Mouse (Mus musculus): ENCODE results near the gene Zfp324. TPM values are rescaled to one million over a fixed set of nuclear protein-coding genes. Genes with fewer than 3 reads are reported as not detected.
A peak's percentile ranks its signal among the peaks of the same experiment; 100 is the strongest.

Gene Zfp324
- polyA plus RNA-seq, 1 experiment from 2014 or later = 15.9 TPM

DNA sequence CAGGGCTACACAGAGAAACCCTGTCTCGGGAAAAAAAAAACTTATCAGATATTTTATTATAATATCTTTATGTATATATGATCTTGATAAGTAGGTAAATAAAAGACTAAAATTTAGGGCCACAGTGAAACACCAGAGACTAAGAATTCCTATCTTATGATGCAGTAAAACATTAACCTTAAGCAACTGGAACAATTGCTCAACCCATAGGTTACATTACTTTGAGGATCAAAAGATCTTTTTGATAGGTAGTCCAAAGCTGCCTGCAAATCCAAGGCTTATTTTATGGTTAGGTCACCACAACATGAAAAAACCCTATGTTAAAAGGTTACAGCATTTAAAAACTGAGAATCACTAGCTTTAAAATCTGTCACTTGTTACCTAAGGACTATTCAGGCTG lies 35.9 kb downstream of the Zfp324 start:
- ATAC-seq (replicated peaks) = no peak
- H3K27ac ChIP-seq (replicated peaks) = no peak overlapping the region
- no peaks in the 10 kb centered on the region for H3K27me3 ChIP-seq
- no peak overlapping the region for H3K4me3 ChIP-seq
- no peaks in the 10 kb centered on the region for H3K9me3 ChIP-seq
- peaks cover 25% of the 10 kb centered on the region for H3K36me3 ChIP-seq
- 80% methylated on average over 1 of the region's 1 CpGs for WGBS
- H3K4me2 ChIP-seq (replicated peaks) = no peak overlapping the region
- H3K4me1 ChIP-seq = peaks cover 6% of the 10 kb centered on the region; the same call in 1 of the 2 replicates
- H3K9ac ChIP-seq (replicated peaks) = no peak overlapping the region

DNA sequence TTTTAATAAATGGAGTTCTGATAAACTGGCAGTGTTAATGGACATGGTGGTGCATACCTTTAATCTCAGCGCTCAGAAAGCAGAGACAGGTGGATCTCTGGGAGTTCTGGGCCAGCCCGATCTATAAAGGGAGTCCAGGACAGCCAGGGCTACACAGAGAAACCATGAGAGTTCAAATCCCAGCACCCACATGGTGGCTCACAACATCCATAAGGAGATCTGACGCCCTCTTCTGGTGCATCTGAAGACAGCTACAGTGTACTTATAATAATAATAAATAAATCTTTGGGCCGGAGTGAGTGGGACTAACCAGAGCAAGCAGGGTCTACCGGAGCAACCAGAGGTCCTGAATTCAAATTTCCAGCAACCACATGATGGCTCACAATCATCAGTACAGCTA lies 37.7 kb downstream of the Zfp324 start:
- Histone ChIP-seq H3K36me3 (peaks cover 32% of the 10 kb centered on the region), H3K4me3 (no peak overlapping the region), H3K27me3 (no peaks in the 10 kb centered on the region), H3K4me1 (peaks cover 20% of the 10 kb centered on the region), H3K9me3 (no peaks in the 10 kb centered on the region), H3K4me2 (replicated peaks) (no peak overlapping the region), H3K27ac (replicated peaks) (no peak overlapping the region), H3K9ac (replicated peaks) (no peak overlapping the region)
- 81% methylated on average over 5 of the region's 5 CpGs for WGBS
- no peak for ATAC-seq (replicated peaks)

DNA sequence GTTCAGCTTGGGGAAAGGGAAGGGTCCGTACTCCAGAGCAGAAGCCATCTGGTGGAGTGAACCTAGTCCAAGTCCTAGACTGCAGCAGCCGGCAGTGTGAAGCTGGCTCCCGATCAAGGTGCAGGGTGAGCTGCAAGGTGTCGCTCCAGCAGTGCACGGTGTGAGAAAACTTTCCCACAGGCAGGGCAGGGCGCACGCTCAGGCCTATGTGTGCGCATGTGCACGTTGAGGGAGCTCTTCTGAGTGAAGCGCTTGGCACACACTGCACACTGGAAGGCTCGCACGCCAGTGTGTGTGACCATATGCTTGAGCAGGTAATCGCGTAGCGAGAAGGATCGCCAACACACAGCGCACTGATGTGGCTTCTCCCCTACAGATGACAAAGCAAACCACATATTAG lies 40.4 kb downstream of the Zfp324 start:
- no peaks in the 10 kb centered on the region for H3K27me3 ChIP-seq
- ATAC-seq (replicated peaks) = no peak
- peaks cover 32% of the 10 kb centered on the region for H3K36me3 ChIP-seq
- 81% methylated on average over 17 of the region's 17 CpGs for WGBS
- H3K9ac ChIP-seq (replicated peaks) = 0 out of 2 replicates have a peak overlapping the region, but pooled peaks have one; percentile 6
- H3K27ac ChIP-seq (replicated peaks) = no peak overlapping the region
- H3K4me1 ChIP-seq = peaks cover 34% of the 10 kb centered on the region
- no peak overlapping the region for H3K4me3 ChIP-seq
- H3K9me3 ChIP-seq = no peaks in the 10 kb centered on the region
- no peak overlapping the region for H3K4me2 ChIP-seq (replicated peaks)

DNA sequence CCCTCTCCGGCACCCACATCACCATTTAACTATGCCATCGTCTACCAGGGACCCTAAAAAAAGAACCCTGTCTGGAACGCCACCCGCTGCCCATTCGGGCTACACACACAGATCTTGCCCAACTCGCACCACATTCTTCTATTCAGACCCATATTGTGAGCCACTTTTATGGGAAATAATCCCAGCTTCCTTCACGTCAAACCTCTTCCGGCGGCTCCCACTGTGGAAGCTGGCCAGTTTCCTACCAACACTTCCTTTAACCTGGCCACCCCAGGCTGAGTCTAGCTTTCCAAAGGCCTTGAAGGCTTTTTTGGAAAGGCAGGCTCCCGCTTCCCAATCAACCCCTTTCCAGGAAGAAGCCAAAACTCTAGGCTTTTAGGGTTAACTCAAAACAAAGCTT lies 40.9 kb downstream of the Zfp324 start:
- Histone ChIP-seq H3K4me2 (replicated peaks) (no peak overlapping the region), H3K27me3 (no peaks in the 10 kb centered on the region), H3K9ac (replicated peaks) (no peak overlapping the region), H3K4me1 (peaks cover 34% of the 10 kb centered on the region), H3K36me3 (peaks cover 32% of the 10 kb centered on the region), H3K4me3 (no peak overlapping the region), H3K9me3 (no peaks in the 10 kb centered on the region), H3K27ac (replicated peaks) (no peak overlapping the region)
- 90% methylated on average over 10 of the region's 10 CpGs for WGBS
- ATAC-seq (replicated peaks) = no peak

DNA sequence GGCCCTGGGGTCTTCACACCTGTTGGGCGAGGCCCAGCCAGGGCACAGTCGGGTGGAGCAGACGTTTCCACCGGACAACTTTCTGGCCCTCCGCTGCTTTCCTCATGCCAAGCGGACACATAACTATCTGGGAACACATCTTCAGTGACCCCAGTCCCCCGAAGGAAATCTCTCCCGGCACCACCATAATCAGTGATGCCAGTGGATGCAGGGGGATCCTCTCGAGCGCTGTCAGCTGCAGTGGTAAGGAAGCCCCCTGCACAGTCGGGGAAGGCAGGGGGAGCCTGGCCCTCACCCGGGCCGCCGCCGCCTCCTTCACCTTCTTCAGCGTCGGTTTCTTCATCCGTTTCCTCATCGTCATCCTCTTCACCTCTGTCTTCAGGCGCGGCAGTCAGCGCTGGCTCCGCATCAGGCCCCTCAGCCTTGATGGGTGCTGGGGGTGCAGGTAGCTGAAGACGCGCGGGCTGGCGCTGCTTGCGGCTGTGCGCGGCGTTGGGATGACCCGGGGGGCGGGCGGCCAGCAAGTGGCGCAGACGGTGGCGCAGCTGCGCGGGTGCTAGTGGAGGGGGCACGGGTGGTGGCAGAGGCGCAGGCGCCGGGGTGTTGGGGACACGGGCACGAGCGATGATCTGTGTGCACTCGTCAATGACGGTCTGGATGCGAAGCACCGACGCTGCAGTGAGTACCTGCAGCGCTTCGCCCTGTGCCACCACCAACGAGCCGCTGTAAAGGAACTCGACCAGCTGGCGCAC lies 41.9 kb downstream of the Zfp324 start:
- no peak for ATAC-seq (replicated peaks)
- Histone ChIP-seq H3K9me3 (no peaks in the 10 kb centered on the region), H3K27me3 (no peaks in the 10 kb centered on the region), H3K4me1 (peaks cover 34% of the 10 kb centered on the region), H3K4me3 (peak overlapping the region; percentile 7; the same call in 1 of the 2 replicates), H3K4me2 (replicated peaks) (peak overlapping the region; percentile 12; the same call in 1 of the 2 replicates), H3K9ac (replicated peaks) (no peak overlapping the region), H3K36me3 (peaks cover 32% of the 10 kb centered on the region), H3K27ac (replicated peaks) (no peak overlapping the region)
- WGBS = 49% methylated on average over 57 of the region's 57 CpGs

DNA sequence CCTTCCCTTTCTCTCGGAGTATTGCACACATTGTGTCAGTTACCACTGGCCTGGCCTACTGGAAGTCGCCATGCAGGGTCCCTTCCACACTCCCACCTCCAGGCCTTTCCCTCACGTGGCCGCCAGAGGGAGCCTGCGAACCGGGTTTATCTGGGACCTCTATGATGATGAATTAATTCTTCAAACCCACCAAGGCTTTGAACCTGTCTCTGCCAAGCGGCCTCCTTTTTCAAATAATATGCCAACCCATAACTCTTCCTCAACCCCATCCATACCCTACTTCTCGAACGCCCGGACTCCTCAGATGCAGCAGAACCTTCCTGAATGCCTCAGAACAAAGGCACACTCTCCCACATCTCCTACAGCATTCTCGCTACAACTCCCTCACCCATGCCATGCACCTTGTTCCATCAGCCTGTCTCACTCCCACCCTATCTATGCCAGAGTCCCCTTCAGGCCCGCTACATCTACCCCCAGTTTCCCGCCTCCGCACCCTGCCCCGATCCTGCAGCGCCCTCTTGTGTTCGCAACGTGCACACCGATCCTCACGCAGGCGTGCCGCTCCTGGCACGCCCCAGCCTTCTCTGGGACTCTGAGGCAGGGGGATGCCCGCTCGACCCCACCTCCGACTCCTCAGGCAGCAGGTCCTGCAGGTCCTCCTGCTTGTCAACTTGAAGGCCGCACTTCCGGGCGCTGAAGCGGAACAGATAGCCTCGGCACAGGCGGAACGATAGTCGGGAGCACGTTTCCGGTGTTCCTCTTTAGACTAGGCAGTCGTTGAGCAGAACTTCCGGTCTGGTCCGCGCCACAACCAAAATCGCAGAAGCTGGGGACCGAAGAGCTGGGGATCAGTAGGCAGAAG lies 43.7 kb downstream of the Zfp324 start:
- under 1% methylated on average over 42 of the region's 42 CpGs for WGBS
- ATAC-seq (replicated peaks) = peak; percentile 90

DNA sequence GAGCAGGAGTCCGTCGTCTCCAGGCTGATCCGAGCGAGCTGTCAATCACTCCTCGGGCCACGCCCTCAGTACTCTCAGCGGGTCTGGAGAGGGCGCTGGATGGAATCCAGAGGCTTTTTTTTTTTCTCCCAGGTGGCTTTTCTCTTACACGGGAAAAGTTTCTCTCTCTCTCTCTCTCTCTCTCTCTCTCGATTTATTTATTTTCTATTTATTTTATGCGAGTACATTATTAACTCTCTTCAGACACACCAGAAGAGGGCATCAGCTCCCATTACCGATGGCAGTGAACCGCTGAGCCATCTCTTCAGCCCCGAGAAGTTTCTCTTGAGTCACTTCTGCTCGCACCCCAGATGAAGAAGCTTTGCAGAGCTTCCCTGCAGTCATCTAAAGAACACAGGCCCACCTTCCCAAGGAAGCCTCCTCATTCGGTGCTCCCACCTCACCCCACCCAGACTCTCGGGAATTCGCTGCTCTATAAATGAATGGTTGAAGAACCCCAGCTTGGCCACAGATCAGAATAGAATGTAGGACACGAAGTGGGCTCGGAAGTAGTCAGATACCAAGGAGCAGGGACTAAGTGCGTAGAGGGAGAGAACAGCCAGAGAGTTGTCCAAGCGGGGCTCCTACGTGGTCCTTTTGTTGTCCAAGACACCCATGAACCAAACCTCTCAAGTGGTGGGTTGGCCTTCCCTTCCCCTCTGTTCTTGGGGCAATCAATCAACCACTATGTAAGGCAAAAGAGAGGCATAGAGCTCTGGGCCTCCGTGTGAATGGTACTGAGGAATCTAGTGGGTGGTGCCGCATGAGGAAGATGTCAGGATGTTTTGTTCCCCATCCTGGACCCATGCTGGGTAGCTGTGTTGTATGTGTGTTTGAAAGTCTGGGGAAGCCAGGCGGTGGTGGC lies 44.6 kb downstream of the Zfp324 start, which contains the start of gene Zbtb45:
Gene Zbtb45, minus strand, starts transcription at position 30 of the 904 bp plus-strand sequence.
- peaks cover 34% of the 10 kb centered on the region for H3K4me1 ChIP-seq
- no peak for ATAC-seq (replicated peaks)
- H3K9me3 ChIP-seq = no peaks in the 10 kb centered on the region
- peak within 1 kb of the TSS; percentile 90 for H3K27ac ChIP-seq (replicated peaks)
- peak within 1 kb of the TSS; percentile 52 for H3K4me3 ChIP-seq
- H3K9ac ChIP-seq (replicated peaks) = peak within 1 kb of the TSS; percentile 65
- WGBS = 8% methylated on average over 26 of the region's 26 CpGs
- H3K27me3 ChIP-seq = no peaks in the 10 kb centered on the region
- H3K4me2 ChIP-seq (replicated peaks) = peak within 1 kb of the TSS; percentile 71
- peaks cover 18% of the 10 kb centered on the region for H3K36me3 ChIP-seq

More for the DNA sequence above, 43.7 kb downstream of the Zfp324 start:
- peaks cover 25% of the 10 kb centered on the region for H3K36me3 ChIP-seq
- peak overlapping the region; percentile 71 for H3K4me2 ChIP-seq (replicated peaks)
- H3K27ac ChIP-seq (replicated peaks) = peak overlapping the region; percentile 90
- no peaks in the 10 kb centered on the region for H3K27me3 ChIP-seq
- H3K9ac ChIP-seq (replicated peaks) = peak overlapping the region; percentile 65
- no peaks in the 10 kb centered on the region for H3K9me3 ChIP-seq
- peak overlapping the region; percentile 52 for H3K4me3 ChIP-seq
- H3K4me1 ChIP-seq = peaks cover 34% of the 10 kb centered on the region

DNA sequence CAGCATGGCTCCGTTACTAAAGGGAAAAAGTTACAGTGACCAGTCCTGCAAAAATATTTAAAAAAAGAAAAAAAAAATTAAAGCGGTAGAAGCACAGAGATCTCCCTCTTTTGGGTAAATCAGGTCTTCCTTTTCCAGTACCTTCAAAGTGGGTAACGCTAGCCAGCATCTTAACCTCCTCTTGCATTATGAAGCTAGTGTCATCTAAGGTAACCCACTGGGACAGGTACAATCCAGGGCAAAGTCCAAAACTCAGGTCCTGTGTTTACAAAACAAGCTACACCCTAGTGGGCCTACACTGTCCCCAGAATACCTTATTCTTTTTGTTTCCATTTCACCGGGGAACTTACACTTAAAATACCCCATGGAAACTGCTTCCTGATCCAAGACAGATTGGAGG lies 48.0 kb downstream of the Zfp324 start:
- no peaks in the 10 kb centered on the region for H3K27me3 ChIP-seq
- no peak overlapping the region for H3K27ac ChIP-seq (replicated peaks)
- no peaks in the 10 kb centered on the region for H3K36me3 ChIP-seq
- no peak overlapping the region for H3K9ac ChIP-seq (replicated peaks)
- no peak overlapping the region for H3K4me2 ChIP-seq (replicated peaks)
- whole genome bisulfite sequencing = 70% methylated on average over 4 of the region's 4 CpGs
- ATAC-seq (replicated peaks) = no peak
- H3K4me3 ChIP-seq = no peak overlapping the region
- H3K4me1 ChIP-seq = peaks cover 17% of the 10 kb centered on the region
- no peaks in the 10 kb centered on the region for H3K9me3 ChIP-seq

DNA sequence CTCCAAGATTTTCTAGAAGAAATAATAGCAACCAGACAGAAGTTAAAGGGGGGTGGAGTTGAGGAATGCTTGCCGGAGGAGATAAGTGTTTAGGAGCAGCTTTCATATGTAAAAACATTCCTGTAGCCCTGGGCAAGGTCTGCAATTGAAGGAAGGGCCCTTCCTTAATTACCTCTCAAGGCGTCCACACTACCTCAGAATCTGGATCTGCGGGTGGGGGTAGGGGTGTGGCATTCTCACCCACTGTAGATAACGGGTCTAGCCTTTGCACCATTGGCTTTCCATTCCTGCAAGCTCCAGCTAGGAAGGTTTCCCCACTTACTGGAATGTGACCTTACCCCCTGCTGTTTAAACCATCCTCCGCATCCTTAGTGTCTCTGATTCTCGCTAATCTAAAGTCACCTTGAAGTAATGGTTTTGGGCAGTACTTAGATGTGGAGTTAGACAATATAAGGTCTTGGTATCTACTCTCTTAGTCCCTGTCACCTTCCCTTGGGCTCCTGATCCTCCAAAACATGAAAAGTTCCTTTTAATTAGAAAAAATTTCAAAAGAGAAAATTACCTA lies 48.7 kb downstream of the Zfp324 start:
- no peaks in the 10 kb centered on the region for H3K9me3 ChIP-seq
- peaks cover 13% of the 10 kb centered on the region for H3K4me1 ChIP-seq
- no peak overlapping the region for H3K4me2 ChIP-seq (replicated peaks)
- 44% methylated on average over 6 of the region's 6 CpGs for WGBS
- no peaks in the 10 kb centered on the region for H3K27me3 ChIP-seq
- H3K27ac ChIP-seq (replicated peaks) = no peak overlapping the region
- H3K4me3 ChIP-seq = no peak overlapping the region
- no peaks in the 10 kb centered on the region for H3K36me3 ChIP-seq
- ATAC-seq (replicated peaks) = no peak
- H3K9ac ChIP-seq (replicated peaks) = no peak overlapping the region

DNA sequence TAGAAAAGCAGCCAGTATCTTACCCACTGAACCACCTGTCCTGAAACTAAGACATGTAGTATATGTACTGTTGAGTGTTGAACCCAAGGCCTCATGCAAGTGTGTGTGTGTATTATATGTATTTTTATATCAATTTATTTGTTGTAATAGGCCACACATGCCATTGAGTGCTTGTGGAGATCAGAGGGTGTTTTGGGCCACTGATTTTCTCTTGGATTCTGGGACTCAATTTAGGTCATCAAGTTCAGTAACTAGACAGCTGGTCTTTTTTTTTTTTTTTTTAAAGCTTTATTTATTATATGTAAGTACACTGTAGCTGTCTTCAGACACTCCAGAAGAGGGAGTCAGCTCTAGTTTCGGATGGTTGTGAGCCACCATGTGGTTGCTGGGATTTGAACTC lies 49.6 kb downstream of the Zfp324 start:
- WGBS = 93% methylated on average over 1 of the region's 1 CpGs
- no peaks in the 10 kb centered on the region for H3K9me3 ChIP-seq
- no peak for ATAC-seq (replicated peaks)

DNA sequence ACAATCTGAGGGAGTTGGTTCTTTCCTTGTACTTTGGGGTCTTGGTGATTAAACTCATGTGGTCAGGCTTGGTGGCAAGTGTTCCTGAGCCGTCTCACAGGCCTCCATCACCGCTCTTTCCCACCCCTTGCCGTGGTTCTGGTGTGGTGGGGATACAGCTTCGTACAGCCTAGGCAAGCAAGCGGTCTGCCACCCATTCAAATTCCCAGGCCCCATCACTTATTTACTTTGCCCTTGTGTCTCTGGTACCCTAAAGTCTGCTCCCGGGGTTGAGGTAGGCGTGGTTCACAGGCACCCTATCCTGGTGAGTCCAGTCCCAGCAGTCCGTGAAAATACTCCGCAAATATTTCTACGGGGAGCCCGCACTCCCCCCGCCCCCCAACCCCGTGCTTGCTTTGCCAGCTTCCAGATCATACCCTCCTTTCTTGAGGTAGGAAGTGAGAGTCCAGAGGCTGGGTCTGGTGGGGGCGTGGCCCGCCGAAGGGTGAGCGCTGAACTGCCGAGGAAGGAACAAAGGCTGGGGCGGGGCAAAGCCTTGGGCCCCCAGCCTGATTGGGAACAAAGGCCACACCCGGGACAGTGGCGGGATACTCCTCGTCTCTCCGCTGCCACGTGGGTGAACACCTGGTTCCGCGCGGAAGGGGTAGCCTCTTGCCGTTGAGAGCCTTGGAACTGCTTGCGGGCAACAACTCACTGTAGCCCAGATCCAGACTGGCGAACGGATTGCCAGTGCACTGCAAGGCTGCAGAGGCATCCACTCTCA lies 57.3 kb downstream of the Zfp324 start:
- Histone ChIP-seq H3K27ac (replicated peaks) (peak overlapping the region; percentile 96), H3K4me3 (peak overlapping the region; percentile 52), H3K4me2 (replicated peaks) (peak overlapping the region; percentile 96), H3K9ac (replicated peaks) (peak overlapping the region; percentile 79), H3K4me1 (peaks cover 32% of the 10 kb centered on the region), H3K36me3 (peaks cover 23% of the 10 kb centered on the region), H3K27me3 (no peaks in the 10 kb centered on the region), H3K9me3 (no peaks in the 10 kb centered on the region)
- peak; percentile 35 for ATAC-seq (replicated peaks)
- WGBS = 2% methylated on average over 31 of the region's 31 CpGs

More for the DNA sequence above, 49.6 kb downstream of the Zfp324 start:
- Histone ChIP-seq H3K36me3 (no peaks in the 10 kb centered on the region), H3K4me1 (peaks cover 11% of the 10 kb centered on the region), H3K9ac (replicated peaks) (no peak overlapping the region), H3K4me3 (no peak overlapping the region), H3K4me2 (replicated peaks) (no peak overlapping the region), H3K27me3 (no peaks in the 10 kb centered on the region), H3K27ac (replicated peaks) (no peak overlapping the region)

All from forebrain, embryonic 15.5 days (tissue).